Mouse (Mus musculus): ENCODE data around the gene Ciao2a. TPM values are rescaled to one million over a fixed set of nuclear protein-coding genes. Genes with fewer than 3 reads are reported as not detected.
A peak's percentile ranks its signal among the peaks of the same experiment; 100 is the strongest.

Gene Ciao2a
- polyA plus RNA-seq, 1 experiment from 2014 or later, result 110 TPM

DNA sequence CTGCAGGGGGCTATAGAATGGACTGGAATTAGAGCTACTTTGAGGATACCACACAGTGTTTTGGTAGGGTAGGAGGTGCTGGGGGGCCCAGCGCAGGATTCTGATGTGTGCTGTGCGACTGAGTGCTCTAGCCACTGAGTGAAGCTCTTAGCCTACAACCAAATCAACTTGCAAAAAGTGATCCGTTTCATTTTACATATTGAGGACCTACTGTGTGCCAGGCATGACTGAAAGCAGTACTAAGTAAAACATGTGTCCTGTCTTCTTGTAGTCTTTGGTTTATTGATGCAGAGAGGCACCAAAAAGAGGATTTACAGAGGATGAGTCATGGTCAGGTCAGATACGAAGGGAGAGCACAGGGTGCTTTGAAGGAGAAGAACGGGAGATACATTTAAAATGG lies 40.8 kb downstream of the Ciao2a start:
- Histone ChIP-seq H3K36me3 (ENCODE audit: insufficient read depth, low read length) (no peaks in the 10 kb centered on the region), H3K27me3 (replicated peaks; ENCODE audit: insufficient read depth, low read length) (no peaks in the 10 kb centered on the region), H3K27ac (ENCODE audit: low read length) (no peak overlapping the region), H3K4me3 (ENCODE audit: low read depth, low read length) (no peak overlapping the region), H3K9me3 (ENCODE audit: low read length) (no peaks in the 10 kb centered on the region), H3K9ac (replicated peaks; ENCODE audit: low read depth) (no peak overlapping the region), H3K4me2 (replicated peaks; ENCODE audit: low read depth, low read length) (no peak overlapping the region), H3K4me1 (ENCODE audit: insufficient read depth, low read depth, low read length) (0 out of 2 replicates have a peak, but pooled peaks cover 3% of the 10 kb centered on the region)
- ATAC-seq, result no peak
- TF ChIP-seq CTCF (IDR thresholded peaks at IDR 0.05), result no peak
- TF ChIP-seq EP300 (IDR thresholded peaks at IDR 0.05), result no peak
- DNase-seq (ENCODE audit: low spot score), result no peak
- WGBS, result 77% methylated on average over 5 of the region's 5 CpGs

DNA sequence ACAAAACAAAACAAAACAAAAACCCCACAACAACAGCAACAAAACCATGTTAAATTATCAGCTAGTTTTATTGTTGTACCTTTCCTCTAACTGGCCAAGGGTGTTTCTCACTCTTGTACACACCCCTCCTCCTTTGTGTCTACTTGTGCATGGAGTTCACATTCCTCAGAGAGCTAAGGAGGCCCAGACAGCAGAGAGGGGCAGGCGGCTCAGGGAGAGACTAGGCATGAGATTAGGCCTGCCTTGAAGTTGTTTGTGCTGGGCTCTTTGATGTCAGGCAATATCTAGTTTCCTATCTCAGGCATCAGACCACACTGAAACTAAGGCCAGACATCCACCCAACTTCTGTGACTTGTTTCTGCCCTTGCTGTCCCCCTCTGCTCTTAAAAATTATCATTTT lies 41.8 kb downstream of the Ciao2a start:
- H3K9me3 ChIP-seq (ENCODE audit: low read length), result no peaks in the 10 kb centered on the region
- no peak overlapping the region for H3K4me2 ChIP-seq (replicated peaks; ENCODE audit: low read depth, low read length)
- ATAC-seq, result peak; percentile 66
- H3K27me3 ChIP-seq (replicated peaks; ENCODE audit: insufficient read depth, low read length), result no peaks in the 10 kb centered on the region
- 23% methylated on average over 1 of the region's 1 CpGs for whole genome bisulfite sequencing
- H3K9ac ChIP-seq (replicated peaks; ENCODE audit: low read depth), result no peak overlapping the region
- no peak overlapping the region for H3K4me3 ChIP-seq (ENCODE audit: low read depth, low read length)
- H3K36me3 ChIP-seq (ENCODE audit: insufficient read depth, low read length), result no peaks in the 10 kb centered on the region
- DNase-seq (ENCODE audit: low spot score), result peak; percentile 74
- 0 out of 2 replicates have a peak overlapping the region, but pooled peaks have one; percentile 47 for H3K27ac ChIP-seq (ENCODE audit: low read length)
- peak; percentile 72 for TF ChIP-seq EP300 (IDR thresholded peaks at IDR 0.05)
- TF ChIP-seq CTCF (IDR thresholded peaks at IDR 0.05), result no peak
- H3K4me1 ChIP-seq (ENCODE audit: insufficient read depth, low read depth, low read length), result peaks cover 3% of the 10 kb centered on the region; the same call in 1 of the 2 replicates

DNA sequence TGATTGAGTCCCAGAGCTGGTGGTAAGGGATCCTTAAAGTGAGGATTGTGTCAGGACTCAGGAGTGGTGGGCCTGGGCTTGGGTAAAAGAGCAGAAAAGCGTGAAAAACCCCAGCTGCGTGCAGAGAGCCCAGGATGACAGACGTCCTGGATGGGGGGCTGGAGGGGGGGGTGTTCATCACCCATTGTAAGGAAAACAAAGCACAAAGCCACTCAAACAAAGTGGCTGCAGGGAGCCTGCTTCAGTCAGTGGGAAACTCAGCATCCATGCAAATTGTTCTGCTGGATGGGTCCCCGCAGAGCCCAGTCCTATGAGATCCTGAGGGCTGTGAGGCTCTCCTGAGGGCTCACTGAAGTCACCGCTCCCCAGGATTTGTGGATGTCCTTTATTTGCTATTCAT lies 44.1 kb downstream of the Ciao2a start:
- DNase-seq (ENCODE audit: low spot score), result no peak
- no peak overlapping the region for H3K9ac ChIP-seq (replicated peaks; ENCODE audit: low read depth)
- TF ChIP-seq EP300 (IDR thresholded peaks at IDR 0.05) (no peak), CTCF (IDR thresholded peaks at IDR 0.05) (no peak)
- no peaks in the 10 kb centered on the region for H3K36me3 ChIP-seq (ENCODE audit: insufficient read depth, low read length)
- no peaks in the 10 kb centered on the region for H3K27me3 ChIP-seq (replicated peaks; ENCODE audit: insufficient read depth, low read length)
- no peak overlapping the region for H3K4me3 ChIP-seq (ENCODE audit: low read depth, low read length)
- H3K4me2 ChIP-seq (replicated peaks; ENCODE audit: low read depth, low read length), result no peak overlapping the region
- H3K9me3 ChIP-seq (ENCODE audit: low read length), result no peaks in the 10 kb centered on the region
- H3K27ac ChIP-seq (ENCODE audit: low read length), result 0 out of 2 replicates have a peak overlapping the region, but pooled peaks have one; percentile 40
- WGBS, result 57% methylated on average over 5 of the region's 5 CpGs
- H3K4me1 ChIP-seq (ENCODE audit: insufficient read depth, low read depth, low read length), result peaks cover 3% of the 10 kb centered on the region; the same call in 1 of the 2 replicates
- ATAC-seq, result no peak

DNA sequence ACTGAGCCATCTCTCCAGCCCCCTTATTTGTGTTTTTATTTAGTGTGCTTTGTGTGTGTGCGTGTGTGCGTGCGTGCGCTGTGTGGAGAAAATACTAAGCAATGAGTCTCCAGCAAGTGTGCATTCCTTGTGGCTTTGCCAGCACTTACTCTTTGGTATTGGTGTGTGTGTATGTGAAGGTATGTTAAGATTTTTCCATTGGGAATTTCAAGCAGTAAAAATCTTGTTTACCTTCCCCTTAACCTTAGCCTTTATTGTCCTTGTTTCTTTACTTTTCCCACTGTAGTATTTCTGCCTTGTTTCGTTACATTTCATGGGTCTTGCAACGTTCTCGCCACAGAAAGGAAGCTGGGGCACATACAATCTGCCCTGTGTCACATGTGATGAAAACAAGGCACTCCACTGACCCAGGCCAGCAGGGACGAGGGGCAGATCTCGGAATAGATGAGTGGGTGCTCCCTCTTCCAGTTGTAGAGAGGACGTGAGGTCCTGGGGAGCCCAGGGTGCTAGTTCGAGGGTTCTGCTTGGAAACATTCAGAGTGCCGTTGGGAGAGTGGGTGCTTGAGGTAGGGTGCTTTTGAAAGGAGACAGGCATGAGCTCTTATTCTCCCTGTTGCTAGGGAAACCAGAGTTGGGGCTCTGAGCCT lies 45.0 kb downstream of the Ciao2a start:
- no peak overlapping the region for H3K9ac ChIP-seq (replicated peaks; ENCODE audit: low read depth)
- H3K9me3 ChIP-seq (ENCODE audit: low read length), result no peaks in the 10 kb centered on the region
- 55% methylated on average over 12 of the region's 12 CpGs for WGBS
- peak; percentile 81 for DNase-seq (ENCODE audit: low spot score)
- H3K4me1 ChIP-seq (ENCODE audit: insufficient read depth, low read depth, low read length), result peaks cover 3% of the 10 kb centered on the region; the same call in 1 of the 2 replicates
- no peaks in the 10 kb centered on the region for H3K36me3 ChIP-seq (ENCODE audit: insufficient read depth, low read length)
- H3K27me3 ChIP-seq (replicated peaks; ENCODE audit: insufficient read depth, low read length), result no peaks in the 10 kb centered on the region
- no peak overlapping the region for H3K4me2 ChIP-seq (replicated peaks; ENCODE audit: low read depth, low read length)
- no peak overlapping the region for H3K4me3 ChIP-seq (ENCODE audit: low read depth, low read length)
- H3K27ac ChIP-seq (ENCODE audit: low read length), result peak overlapping the region; percentile 60
- ATAC-seq, result peak; percentile 76
- peak; percentile 99 for TF ChIP-seq EP300 (IDR thresholded peaks at IDR 0.05)
- no peak for TF ChIP-seq CTCF (IDR thresholded peaks at IDR 0.05)

DNA sequence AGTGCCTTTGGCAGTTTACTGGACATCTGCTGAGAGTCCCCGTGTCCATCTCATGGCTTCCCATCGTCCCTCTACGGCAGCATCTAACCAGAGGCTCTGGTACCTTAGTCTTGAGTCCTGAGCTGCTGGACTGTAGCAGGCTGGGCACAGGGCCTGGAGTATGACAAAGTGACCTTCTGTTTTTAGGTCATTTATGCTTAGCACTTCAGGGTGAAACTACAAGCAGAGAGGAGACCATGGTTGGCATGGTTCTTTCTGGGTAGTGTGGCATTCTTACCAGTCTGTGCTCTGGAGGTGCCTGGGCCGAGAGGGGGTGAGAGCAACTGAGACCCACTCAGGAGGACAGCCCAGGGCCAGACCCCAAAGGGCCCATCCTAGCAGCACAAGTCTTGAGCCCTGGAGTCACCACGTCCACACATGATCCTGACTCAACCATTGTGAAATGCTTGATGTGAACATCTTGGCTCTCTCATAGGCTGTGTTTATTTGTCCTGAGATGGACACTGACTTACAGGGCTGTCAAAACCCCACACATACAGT lies 47.0 kb downstream of the Ciao2a start:
- H3K36me3 ChIP-seq (ENCODE audit: insufficient read depth, low read length), result no peaks in the 10 kb centered on the region
- WGBS, result 91% methylated on average over 5 of the region's 5 CpGs

DNA sequence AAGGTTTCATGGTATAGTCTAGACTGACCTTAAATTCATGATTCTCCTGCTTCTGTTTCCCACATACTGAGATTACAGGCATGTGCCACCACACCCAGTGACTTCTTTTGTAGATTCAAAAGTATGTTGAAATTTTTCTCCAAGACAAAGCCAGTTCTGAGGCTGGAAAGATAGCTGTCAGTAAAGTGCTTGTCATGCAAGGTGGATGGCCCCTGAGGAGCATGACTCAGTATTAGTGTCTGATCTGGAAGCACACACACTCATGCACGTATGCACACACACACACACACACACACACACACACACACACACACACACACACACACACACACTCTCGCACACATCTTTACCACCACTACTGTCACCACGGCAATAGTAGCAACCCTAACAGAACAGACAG lies 48.6 kb downstream of the Ciao2a start:
- ATAC-seq, result no peak
- Histone ChIP-seq H3K4me3 (ENCODE audit: low read depth, low read length) (no peak overlapping the region), H3K9ac (replicated peaks; ENCODE audit: low read depth) (no peak overlapping the region), H3K4me1 (ENCODE audit: insufficient read depth, low read depth, low read length) (peaks cover 4% of the 10 kb centered on the region; the same call in 1 of the 2 replicates), H3K36me3 (ENCODE audit: insufficient read depth, low read length) (no peaks in the 10 kb centered on the region), H3K9me3 (ENCODE audit: low read length) (no peaks in the 10 kb centered on the region), H3K27ac (ENCODE audit: low read length) (no peak overlapping the region), H3K4me2 (replicated peaks; ENCODE audit: low read depth, low read length) (no peak overlapping the region), H3K27me3 (replicated peaks; ENCODE audit: insufficient read depth, low read length) (no peaks in the 10 kb centered on the region)
- TF ChIP-seq EP300 (IDR thresholded peaks at IDR 0.05) (no peak), CTCF (IDR thresholded peaks at IDR 0.05) (no peak)
- WGBS, result 77% methylated on average over 3 of the region's 3 CpGs
- DNase-seq (ENCODE audit: low spot score), result no peak

More for the DNA sequence above, 47.0 kb downstream of the Ciao2a start:
- peaks cover 3% of the 10 kb centered on the region; the same call in 1 of the 2 replicates for H3K4me1 ChIP-seq (ENCODE audit: insufficient read depth, low read depth, low read length)
- no peaks in the 10 kb centered on the region for H3K9me3 ChIP-seq (ENCODE audit: low read length)
- H3K9ac ChIP-seq (replicated peaks; ENCODE audit: low read depth), result no peak overlapping the region
- no peak for DNase-seq (ENCODE audit: low spot score)
- peak overlapping the region; percentile 51; the same call in 1 of the 2 replicates for H3K27ac ChIP-seq (ENCODE audit: low read length)
- ATAC-seq, result no peak
- no peak overlapping the region for H3K4me2 ChIP-seq (replicated peaks; ENCODE audit: low read depth, low read length)
- no peak for TF ChIP-seq CTCF (IDR thresholded peaks at IDR 0.05)
- TF ChIP-seq EP300 (IDR thresholded peaks at IDR 0.05), result no peak
- H3K4me3 ChIP-seq (ENCODE audit: low read depth, low read length), result no peak overlapping the region
- no peaks in the 10 kb centered on the region for H3K27me3 ChIP-seq (replicated peaks; ENCODE audit: insufficient read depth, low read length)

Data from lung, postnatal 0 days (tissue).